Mouse (Mus musculus) testis, adult 2 months (tissue): Measurements from ENCODE around the gene Etfbkmt. TPM values are rescaled to one million over a fixed set of nuclear protein-coding genes. Genes with fewer than 3 reads are reported as not detected.
A peak's percentile ranks its signal among the peaks of the same experiment; 100 is the strongest.
"Not testable (repeated sequence)": the region's sequence is repeated elsewhere in the genome, so short reads cannot be mapped to it uniquely, and the experiment has no call there.

Source experiments
- H3K27ac ChIP-seq: fragments of 200-500 bp; 2 replicates; pipeline ENCODE4 v1.5.1; 2012; ENCODE audit warnings: low read depth, low read length; ENCODE audit not compliant: control insufficient read depth, insufficient read depth
- H3K27me3 ChIP-seq: fragments of 200-500 bp; 2 replicates; pipeline ENCODE4 v1.6.1; 2012; ENCODE audit warnings: mild to moderate bottlenecking, low read length, moderate library complexity; ENCODE audit not compliant: control insufficient read depth, insufficient read depth
- H3K36me3 ChIP-seq: fragments of 200-500 bp; 2 replicates; pipeline ENCODE4 v1.6.1; 2012; ENCODE audit warnings: mild to moderate bottlenecking, low read length; ENCODE audit not compliant: control insufficient read depth, insufficient read depth
- H3K4me1 ChIP-seq: fragments of 200-500 bp; 2 replicates; pipeline ENCODE4 v1.6.1; 2012; ENCODE audit warnings: low read length; ENCODE audit not compliant: control insufficient read depth, insufficient read depth
- H3K4me3 ChIP-seq: fragments of 200-500 bp; 2 replicates; pipeline ENCODE4 v1.5.1; 2012; ENCODE audit warnings: low read depth, mild to moderate bottlenecking, low read length, moderate library complexity, mixed read lengths; ENCODE audit not compliant: control insufficient read depth
- CTCF ChIP-seq: fragments of 200-500 bp; IDR thresholded peaks from 2 replicates; pipeline ENCODE4 v1.5.1; 2012; ENCODE audit warnings: low read depth, mild to moderate bottlenecking, inconsistent platforms, low read length, moderate library complexity; ENCODE audit not compliant: control insufficient read depth, insufficient read depth, insufficient replicate concordance
- POLR2A ChIP-seq: fragments of 200-500 bp; IDR thresholded peaks from 2 replicates; pipeline ENCODE4 v1.6.1; 2012; ENCODE audit warnings: low read depth, mild to moderate bottlenecking, inconsistent platforms, low read length, moderate library complexity; ENCODE audit not compliant: control insufficient read depth
- polyA plus RNA-seq: library from polyadenylated mRNA; depleted of rRNA; stranded (reverse); fragments of >200 nt; gene quantifications from 2 replicates; pipeline ENCODE4 v1.2.3, GENCODE M21; 2012

The Etfbkmt gene
- polyA plus RNA-seq, 1 experiment: 17.5 TPM

- TF ChIP-seq POLR2A (no peak), CTCF (no peak)
- no peaks in the 10 kb centered on the region for H3K27me3 ChIP-seq
- no peak overlapping the region for H3K27ac ChIP-seq
Observed at GRCm38 (mm10) chr6:149118935-149119334, 20.7 kb upstream of the Etfbkmt start.

GRCm38 (mm10) chr6:149119853-149120252 is 19.8 kb upstream of the Etfbkmt start:
- no peak for TF ChIP-seq POLR2A
- TF ChIP-seq CTCF: peak; percentile 7; the same call in 1 of the 2 replicates
- Histone ChIP-seq H3K36me3 (no peaks in the 10 kb centered on the region), H3K4me3 (no peak overlapping the region), H3K4me1 (no peaks in the 10 kb centered on the region), H3K27me3 (no peaks in the 10 kb centered on the region), H3K27ac (no peak overlapping the region)

More at GRCm38 (mm10) chr6:149118935-149119334, 20.7 kb upstream of the Etfbkmt start:
- no peaks in the 10 kb centered on the region for H3K4me1 ChIP-seq
- H3K36me3 ChIP-seq: no peaks in the 10 kb centered on the region
- no peak overlapping the region for H3K4me3 ChIP-seq

GRCm38 (mm10) chr6:149123042-149123441 is 16.6 kb upstream of the Etfbkmt start:
- no peak overlapping the region for H3K27ac ChIP-seq
- H3K4me1 ChIP-seq: no peaks in the 10 kb centered on the region
- no peaks in the 10 kb centered on the region for H3K36me3 ChIP-seq
- TF ChIP-seq POLR2A: no peak
- no peak for TF ChIP-seq CTCF
- H3K27me3 ChIP-seq: no peaks in the 10 kb centered on the region
- H3K4me3 ChIP-seq: no peak overlapping the region

GRCm38 (mm10) chr6:149126675-149127074 is 13.0 kb upstream of the Etfbkmt start:
- H3K27ac ChIP-seq: no peak overlapping the region
- TF ChIP-seq CTCF: no peak
- TF ChIP-seq POLR2A: peak; percentile 25; the same call in 1 of the 2 replicates

GRCm38 (mm10) chr6:149129870-149130269 is 9.8 kb upstream of the Etfbkmt start, which contains the start of gene Gm10203:
Gene Gm10203 (plus strand): TSS chr6:149130170.
- not testable (repeated sequence) for H3K27me3 ChIP-seq, H3K36me3 ChIP-seq, H3K27ac ChIP-seq, H3K4me3 ChIP-seq, H3K4me1 ChIP-seq

More at GRCm38 (mm10) chr6:149126675-149127074, 13.0 kb upstream of the Etfbkmt start:
- peak overlapping the region; percentile 70 for H3K4me3 ChIP-seq
- H3K4me1 ChIP-seq: peaks cover 3% of the 10 kb centered on the region
- no peaks in the 10 kb centered on the region for H3K27me3 ChIP-seq
- H3K36me3 ChIP-seq: no peaks in the 10 kb centered on the region

GRCm38 (mm10) chr6:149131111-149131510 is 8.5 kb upstream of the Etfbkmt start:
- Histone ChIP-seq H3K36me3 (no peaks in the 10 kb centered on the region), H3K27me3 (no peaks in the 10 kb centered on the region), H3K4me3 (no peak overlapping the region), H3K4me1 (peaks cover 3% of the 10 kb centered on the region), H3K27ac (no peak overlapping the region)
- no peak for TF ChIP-seq POLR2A

GRCm38 (mm10) chr6:149132311-149133077 is 7.2 kb upstream of the Etfbkmt start:
- TF ChIP-seq POLR2A: no peak
- no peak for TF ChIP-seq CTCF
- peaks cover 3% of the 10 kb centered on the region for H3K4me1 ChIP-seq
- no peaks in the 10 kb centered on the region for H3K27me3 ChIP-seq
- H3K27ac ChIP-seq: no peak overlapping the region
- no peak overlapping the region for H3K4me3 ChIP-seq
- no peaks in the 10 kb centered on the region for H3K36me3 ChIP-seq
